Mouse (Mus musculus): ENCODE measurements around the gene Borcs5. TPM values are rescaled to one million over a fixed set of nuclear protein-coding genes. Genes with fewer than 3 reads are reported as not detected.

Gene Borcs5
- polyA plus RNA-seq, 1 experiment from 2014 or later = 15.1 TPM

DNA sequence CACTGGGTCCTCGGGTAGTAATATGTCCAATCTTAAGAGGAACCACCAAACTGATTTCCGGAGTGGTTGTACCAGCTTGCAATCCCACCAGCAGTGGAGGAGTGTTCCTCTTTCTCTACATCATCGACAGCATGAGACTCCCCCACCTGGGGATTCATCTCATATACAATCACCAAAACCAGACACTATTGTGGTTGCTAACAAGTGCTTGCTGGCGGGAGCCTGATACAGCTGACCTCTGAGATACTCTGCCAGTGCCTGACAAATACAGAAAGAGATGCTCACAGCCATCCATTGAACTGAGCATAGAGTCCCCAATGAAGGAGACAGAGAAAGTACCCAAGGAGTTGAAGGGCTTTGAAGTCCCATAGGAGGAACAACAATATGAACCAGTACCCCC is 116.7 kb downstream of the Borcs5 start:
- H3K36me3 ChIP-seq (ENCODE audit: control insufficient read depth, insufficient read depth, low read length) = peaks cover 21% of the 10 kb centered on the region
- ATAC-seq (replicated peaks; ENCODE audit: low FRiP score, low TSS enrichment, low read depth) (no peak), DNase-seq (ENCODE audit: low spot score) (no peak)
- H3K9ac ChIP-seq (ENCODE audit: low read length) = no peak overlapping the region
- no peaks in the 10 kb centered on the region for H3K9me3 ChIP-seq (ENCODE audit: control insufficient read depth, low read length)
- H3K27ac ChIP-seq (ENCODE audit: low read depth) = no peak overlapping the region
- no peak overlapping the region for H3K4me2 ChIP-seq (ENCODE audit: low read length)
- H3K27me3 ChIP-seq (replicated peaks; ENCODE audit: control insufficient read depth, insufficient read depth, low read length) = no peaks in the 10 kb centered on the region
- H3K4me3 ChIP-seq (ENCODE audit: low read depth, low read length) = no peak overlapping the region
- 89% methylated on average over 4 of the region's 4 CpGs for WGBS
- no peaks in the 10 kb centered on the region for H3K4me1 ChIP-seq (replicated peaks; ENCODE audit: control insufficient read depth, insufficient read depth, low read length)

Other genes starting within 250 kb of the Borcs5 start
- gene Bcl2l14, start 243.2 kb upstream of the Borcs5 start, polyA plus RNA-seq (2014; fragmentation: Nextera tagmentation; extraction: Ambion mirVana) = 2.9 and 3.1 TPM in 2 replicates
- 35.0 and 36.2 TPM in 2 replicates for gene Lrp6, start 72.5 kb upstream of the Borcs5 start, polyA plus RNA-seq (2014; fragmentation: Nextera tagmentation; extraction: Ambion mirVana)
- 6.2 and 6.3 TPM in 2 replicates for gene Mansc1, start 7.0 kb upstream of the Borcs5 start, polyA plus RNA-seq (2014; fragmentation: Nextera tagmentation; extraction: Ambion mirVana)
- gene Dusp16, start 153.1 kb downstream of the Borcs5 start, polyA plus RNA-seq (2014; fragmentation: Nextera tagmentation; extraction: Ambion mirVana) = 20.0 and 23.4 TPM in 2 replicates
- 2.3 and 2.4 TPM in 2 replicates for gene Crebl2, start 190.6 kb downstream of the Borcs5 start, polyA plus RNA-seq (2014; fragmentation: Nextera tagmentation; extraction: Ambion mirVana)